Mouse (Mus musculus): Measurements from ENCODE around the gene Olfr845. TPM values are rescaled to one million over a fixed set of nuclear protein-coding genes. Genes with fewer than 3 reads are reported as not detected.

Olfr845 gene
- polyA plus RNA-seq (2012; rRNA removed), result not detected in 2 replicates

DNA sequence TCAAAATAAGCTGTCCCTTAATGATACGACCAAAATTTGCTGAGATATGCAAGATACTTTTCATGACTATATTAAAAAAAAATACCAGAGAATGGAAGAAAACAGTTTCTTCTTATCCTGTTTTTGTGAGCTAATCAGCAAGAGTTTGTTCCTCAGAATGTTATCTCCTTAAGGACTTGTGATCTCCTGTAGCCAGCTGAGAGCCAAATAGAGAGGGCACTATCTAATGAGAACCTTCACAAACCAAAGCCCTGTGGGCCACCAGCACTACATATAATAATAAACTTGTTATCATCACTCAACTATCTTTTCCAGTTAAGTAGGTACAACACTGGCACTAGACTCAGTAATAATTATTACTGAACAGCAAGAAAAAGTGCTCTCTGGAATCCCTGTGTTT is at the start of gene Olfr845:
TSS of gene Olfr845 (plus strand) at position 301 of the 400 bp plus-strand sequence.
- no peak for DNase-seq (ENCODE audit: extremely low spot score in 1 of 2, low spot score in 1 of 2)

DNA sequence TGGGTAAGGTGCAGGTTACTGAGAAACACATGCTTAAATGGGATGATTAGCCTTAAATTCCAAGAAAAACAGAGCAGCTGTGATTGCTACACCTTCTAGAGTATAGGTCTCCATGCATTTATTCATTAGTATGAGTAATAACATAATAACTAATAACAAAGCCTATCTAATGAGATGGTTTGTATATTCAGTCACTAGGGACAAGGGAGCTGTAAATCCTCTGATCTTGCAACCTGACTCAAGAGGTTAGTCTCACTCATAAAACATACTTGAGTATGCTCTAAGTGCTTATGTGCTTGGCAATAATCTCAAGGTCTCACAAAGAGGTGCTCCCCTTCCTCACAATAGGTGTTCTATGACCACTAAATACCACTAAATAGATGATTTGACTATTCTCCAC is 20.2 kb upstream of the Olfr845 start, which contains the start of gene Olfr844:
TSS of gene Olfr844 (plus strand) at position 301 of the 400 bp plus-strand sequence.
- DNase-seq (ENCODE audit: extremely low spot score in 1 of 2, low spot score in 1 of 2), result no peak

DNA sequence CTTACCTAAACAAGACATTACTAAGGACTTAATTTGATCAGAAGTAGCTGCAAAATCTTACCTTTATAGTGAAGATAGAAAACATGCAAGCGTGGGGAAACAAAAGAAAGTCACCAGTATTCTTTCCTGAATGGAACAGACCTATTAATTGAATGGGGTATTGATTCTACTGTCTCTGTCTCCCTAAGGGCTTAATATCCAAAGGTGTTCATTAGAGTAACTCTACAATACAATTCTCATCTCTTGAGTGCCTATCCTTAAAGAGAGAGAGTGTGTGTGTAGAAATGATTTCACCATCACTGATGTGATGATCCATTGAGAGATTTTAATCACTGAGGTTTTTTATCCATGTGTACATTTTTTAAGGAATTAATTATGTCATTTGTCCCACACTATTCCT is 27.6 kb downstream of the Olfr845 start, which contains the start of gene Olfr846:
TSS of gene Olfr846 (minus strand) at position 101 of the 400 bp plus-strand sequence.
- DNase-seq (ENCODE audit: extremely low spot score in 1 of 2, low spot score in 1 of 2), result no peak

DNA sequence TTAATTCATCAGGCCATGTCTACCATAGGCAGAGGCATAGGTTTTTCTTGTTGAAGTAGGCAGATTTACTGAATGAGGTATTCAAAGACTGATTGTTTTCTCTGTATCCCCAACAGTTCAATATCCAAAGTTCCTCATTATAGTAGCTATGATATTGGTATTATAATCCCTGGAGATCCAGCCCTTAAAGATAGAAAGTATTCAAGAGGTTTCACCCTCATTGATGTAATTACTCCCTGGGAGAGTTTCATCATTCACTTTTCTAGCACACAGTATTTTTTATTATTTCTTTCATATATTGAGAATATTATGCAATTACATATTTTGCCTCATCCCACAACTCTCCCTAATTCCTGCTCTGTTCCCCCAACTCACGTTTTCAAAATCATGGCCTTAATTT is 42.3 kb downstream of the Olfr845 start, which contains the start of gene Olfr847:
TSS of gene Olfr847 (minus strand) at position 101 of the 400 bp plus-strand sequence.
- no peak for DNase-seq (ENCODE audit: extremely low spot score in 1 of 2, low spot score in 1 of 2)

Other genes starting within 250 kb of the Olfr845 start
- gene Olfr836, start 216.1 kb upstream of the Olfr845 start, polyA plus RNA-seq (2012; rRNA removed), result not detected in 2 replicates
- not detected in 2 replicates for gene Olfr837, start 200.1 kb upstream of the Olfr845 start, polyA plus RNA-seq (2012; rRNA removed)
- gene Olfr839-ps1, start 159.1 kb upstream of the Olfr845 start, polyA plus RNA-seq (2012; rRNA removed), result not detected in 2 replicates
- gene Olfr843, start 84.5 kb upstream of the Olfr845 start, polyA plus RNA-seq (2012; rRNA removed), result 0.02 TPM in 1 of 2 replicates, not detected in the other
- not detected in 2 replicates for gene Olfr844, start 20.1 kb upstream of the Olfr845 start, polyA plus RNA-seq (2012; rRNA removed)
- gene Olfr846, start 27.5 kb downstream of the Olfr845 start, polyA plus RNA-seq (2012; rRNA removed), result not detected in 2 replicates
- not detected in 2 replicates for gene Olfr847, start 42.2 kb downstream of the Olfr845 start, polyA plus RNA-seq (2012; rRNA removed)
- gene Olfr849, start 103.8 kb downstream of the Olfr845 start, polyA plus RNA-seq (2012; rRNA removed), result not detected in 2 replicates
- not detected in 2 replicates for gene Olfr850, start 141.8 kb downstream of the Olfr845 start, polyA plus RNA-seq (2012; rRNA removed)
- not detected in 2 replicates for gene Olfr851, start 156.8 kb downstream of the Olfr845 start, polyA plus RNA-seq (2012; rRNA removed)
- gene Olfr853, start 204.6 kb downstream of the Olfr845 start, polyA plus RNA-seq (2012; rRNA removed), result not detected in 2 replicates
- gene Olfr854, start 230.9 kb downstream of the Olfr845 start, polyA plus RNA-seq (2012; rRNA removed), result not detected in 2 replicates
- not detected in 2 replicates for gene Olfr855, start 246.2 kb downstream of the Olfr845 start, polyA plus RNA-seq (2012; rRNA removed)

Data from frontal cortex, adult 2 months (tissue).